Mouse (Mus musculus): ENCODE measurements around the gene Itk. TPM values are rescaled to one million over a fixed set of nuclear protein-coding genes. Genes with fewer than 3 reads are reported as not detected.

The Itk gene
- polyA plus RNA-seq, 1 experiment = 0.05 TPM

DNA sequence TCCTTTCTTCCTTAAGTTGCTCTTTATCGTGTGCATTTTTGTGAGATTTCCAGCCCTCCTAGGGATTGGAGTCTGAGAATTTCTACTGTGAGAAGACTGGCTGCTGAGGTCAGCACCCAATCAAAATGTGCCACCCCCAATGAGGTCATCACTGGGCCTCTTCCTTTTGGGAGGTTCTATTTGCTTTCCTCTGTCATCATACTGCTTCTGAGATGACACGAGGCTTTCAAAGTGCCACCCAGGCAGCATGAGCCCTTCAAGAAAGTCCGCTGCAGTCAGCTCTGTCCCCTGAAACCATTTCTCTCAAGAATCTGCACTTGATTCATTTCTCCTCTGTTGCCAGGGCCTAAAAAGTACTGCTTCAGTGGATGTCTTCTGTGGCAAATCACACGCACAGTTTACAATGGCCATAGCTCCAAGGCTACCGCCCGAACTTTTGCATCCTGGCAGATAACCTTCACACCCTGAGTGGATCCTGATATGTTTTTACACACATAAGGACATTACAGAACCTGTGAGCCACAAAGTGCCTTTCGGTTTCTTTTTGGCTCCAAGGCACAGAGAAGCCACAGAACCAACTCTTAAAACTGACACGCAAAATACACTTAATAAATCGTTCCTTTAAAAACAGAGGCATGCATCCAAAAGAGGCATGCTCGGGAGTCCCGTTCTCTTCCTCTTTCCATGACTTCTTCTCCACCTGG is 80.9 kb downstream of the Itk start:
- H3ac ChIP-seq (ENCODE audit: control insufficient read depth, insufficient read length, low read depth) = no peak overlapping the region
- H3K27me3 ChIP-seq (ENCODE audit: control insufficient read depth, insufficient read depth, insufficient read length) = no peaks in the 10 kb centered on the region
- H3K4me3 ChIP-seq (ENCODE audit: insufficient read depth, poor library complexity, severe bottlenecking) = no peak overlapping the region
- no peaks in the 10 kb centered on the region for H3K79me3 ChIP-seq (ENCODE audit: low read depth)
- H3K36me3 ChIP-seq (ENCODE audit: control insufficient read depth, insufficient read depth) = no peaks in the 10 kb centered on the region
- no peaks in the 10 kb centered on the region for H3K79me2 ChIP-seq (ENCODE audit: control insufficient read depth, insufficient read depth)
- TF ChIP-seq CEBPB (IDR thresholded peaks at IDR 0.05; ENCODE audit: low read depth) (no peak), FOSL1 (IDR thresholded peaks at IDR 0.05; ENCODE audit: insufficient read depth, low read length, poor library complexity, severe bottlenecking) (no peak), MYOG (IDR thresholded peaks at IDR 0.05; ENCODE audit: control insufficient read depth, extremely low read depth, insufficient read length) (no peak), MAX (IDR thresholded peaks at IDR 0.05) (no peak), MYOD1 (IDR thresholded peaks at IDR 0.05; ENCODE audit: control insufficient read depth, insufficient read length, low read depth) (no peak), USF1 (IDR thresholded peaks at IDR 0.05; ENCODE audit: low read depth) (no peak), CTCF (IDR thresholded peaks at IDR 0.05; ENCODE audit: control insufficient read depth, insufficient read depth, insufficient read length) (no peak)

DNA sequence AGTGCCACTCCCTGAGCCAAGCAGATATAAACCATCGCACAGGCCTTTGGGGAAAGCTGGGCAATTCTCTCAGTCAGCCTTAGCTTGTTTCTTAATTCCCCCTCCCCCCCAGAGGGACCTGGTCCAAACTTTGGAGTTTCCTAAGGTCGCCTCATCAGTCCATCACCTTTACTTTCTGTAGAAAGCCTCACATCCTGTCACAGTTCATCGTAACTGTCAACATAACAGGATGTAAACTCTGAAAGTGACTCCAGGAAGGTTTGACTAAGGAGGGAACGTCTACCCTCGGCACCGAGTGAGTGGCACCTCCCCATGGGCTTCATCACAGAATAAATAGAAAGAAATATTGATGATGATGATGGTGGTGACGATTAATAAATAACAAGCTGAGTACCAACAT is 81.5 kb downstream of the Itk start:
- TF ChIP-seq CEBPB (IDR thresholded peaks at IDR 0.05; ENCODE audit: low read depth) (no peak), MYOG (IDR thresholded peaks at IDR 0.05; ENCODE audit: control insufficient read depth, extremely low read depth, insufficient read length) (no peak), USF1 (IDR thresholded peaks at IDR 0.05; ENCODE audit: low read depth) (no peak), CTCF (IDR thresholded peaks at IDR 0.05; ENCODE audit: control insufficient read depth, insufficient read depth, insufficient read length) (no peak), MAX (IDR thresholded peaks at IDR 0.05) (no peak), MYOD1 (IDR thresholded peaks at IDR 0.05; ENCODE audit: control insufficient read depth, insufficient read length, low read depth) (no peak), FOSL1 (IDR thresholded peaks at IDR 0.05; ENCODE audit: insufficient read depth, low read length, poor library complexity, severe bottlenecking) (no peak)
- no peak overlapping the region for H3K4me3 ChIP-seq (ENCODE audit: insufficient read depth, poor library complexity, severe bottlenecking)

DNA sequence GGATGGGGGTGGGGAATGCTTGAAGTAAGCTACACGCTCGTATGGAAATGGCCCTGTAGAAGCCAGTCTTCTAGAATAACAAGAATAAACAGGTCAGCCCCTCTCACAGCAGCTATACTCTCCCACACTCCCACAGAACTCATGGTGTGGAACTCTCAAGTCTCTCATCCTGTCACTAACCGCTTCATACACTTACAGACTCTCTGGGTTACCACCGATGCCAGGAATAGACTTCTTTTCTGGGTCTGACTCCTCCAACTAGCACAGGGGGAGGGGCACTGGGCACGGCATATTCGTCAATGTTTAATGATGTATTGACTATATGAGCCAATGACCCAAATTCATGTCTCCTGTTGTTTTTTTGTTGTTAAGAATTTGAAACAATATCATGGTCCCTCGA is 82.5 kb downstream of the Itk start:
- Histone ChIP-seq H3K79me2 (ENCODE audit: control insufficient read depth, insufficient read depth) (no peaks in the 10 kb centered on the region), H3K79me3 (ENCODE audit: low read depth) (no peaks in the 10 kb centered on the region), H3K36me3 (ENCODE audit: control insufficient read depth, insufficient read depth) (no peaks in the 10 kb centered on the region), H3ac (ENCODE audit: control insufficient read depth, insufficient read length, low read depth) (no peak overlapping the region), H3K4me3 (ENCODE audit: insufficient read depth, poor library complexity, severe bottlenecking) (no peak overlapping the region), H3K27me3 (ENCODE audit: control insufficient read depth, insufficient read depth, insufficient read length) (no peaks in the 10 kb centered on the region)
- no peak for TF ChIP-seq MAX (IDR thresholded peaks at IDR 0.05)
- TF ChIP-seq CTCF (IDR thresholded peaks at IDR 0.05; ENCODE audit: control insufficient read depth, insufficient read depth, insufficient read length) = no peak
- TF ChIP-seq MYOD1 (IDR thresholded peaks at IDR 0.05; ENCODE audit: control insufficient read depth, insufficient read length, low read depth) = no peak
- no peak for TF ChIP-seq MYOG (IDR thresholded peaks at IDR 0.05; ENCODE audit: control insufficient read depth, extremely low read depth, insufficient read length)

More for the DNA sequence above, 81.5 kb downstream of the Itk start:
- Histone ChIP-seq H3K27me3 (ENCODE audit: control insufficient read depth, insufficient read depth, insufficient read length) (no peaks in the 10 kb centered on the region), H3K36me3 (ENCODE audit: control insufficient read depth, insufficient read depth) (no peaks in the 10 kb centered on the region), H3K79me2 (ENCODE audit: control insufficient read depth, insufficient read depth) (no peaks in the 10 kb centered on the region), H3ac (ENCODE audit: control insufficient read depth, insufficient read length, low read depth) (no peak overlapping the region), H3K79me3 (ENCODE audit: low read depth) (no peaks in the 10 kb centered on the region)

DNA sequence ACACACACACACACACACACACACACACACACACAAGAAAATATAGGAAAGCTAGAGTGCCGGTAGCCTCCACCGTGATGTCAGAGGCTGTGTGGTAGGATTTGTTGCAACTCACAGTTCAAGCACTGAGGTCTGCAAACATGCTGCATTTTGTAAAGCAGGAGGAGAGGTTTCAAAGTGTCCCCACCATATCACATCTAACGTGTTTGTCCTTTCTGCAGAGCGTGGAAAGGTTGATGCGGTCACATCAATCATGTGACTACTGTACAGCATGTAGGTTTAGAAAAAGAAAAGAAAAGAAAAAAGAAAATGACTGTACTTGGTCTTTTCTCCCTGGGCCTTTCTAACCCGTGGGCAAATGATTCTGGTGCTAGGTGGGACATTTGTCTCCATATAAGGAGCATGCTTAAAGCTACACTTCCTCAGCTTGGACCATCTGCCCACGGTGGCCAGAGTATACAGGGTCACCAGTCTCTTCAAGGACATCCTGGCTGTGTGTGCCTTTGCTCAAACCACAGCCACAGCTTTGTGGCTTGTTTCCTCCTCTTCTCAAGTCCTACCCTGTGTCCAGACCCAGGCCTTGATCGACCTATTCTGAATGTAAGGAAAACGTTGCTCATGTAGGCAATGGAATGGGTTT is 83.3 kb downstream of the Itk start:
- Histone ChIP-seq H3ac (ENCODE audit: control insufficient read depth, insufficient read length, low read depth) (no peak overlapping the region), H3K36me3 (ENCODE audit: control insufficient read depth, insufficient read depth) (no peaks in the 10 kb centered on the region), H3K79me2 (ENCODE audit: control insufficient read depth, insufficient read depth) (no peaks in the 10 kb centered on the region), H3K79me3 (ENCODE audit: low read depth) (no peaks in the 10 kb centered on the region), H3K4me3 (ENCODE audit: insufficient read depth, poor library complexity, severe bottlenecking) (no peak overlapping the region), H3K27me3 (ENCODE audit: control insufficient read depth, insufficient read depth, insufficient read length) (no peaks in the 10 kb centered on the region)
- TF ChIP-seq MAX (IDR thresholded peaks at IDR 0.05) = no peak
- no peak for TF ChIP-seq MYOG (IDR thresholded peaks at IDR 0.05; ENCODE audit: control insufficient read depth, extremely low read depth, insufficient read length)
- no peak for TF ChIP-seq CTCF (IDR thresholded peaks at IDR 0.05; ENCODE audit: control insufficient read depth, insufficient read depth, insufficient read length)
- no peak for TF ChIP-seq USF1 (IDR thresholded peaks at IDR 0.05; ENCODE audit: low read depth)
- no peak for TF ChIP-seq FOSL1 (IDR thresholded peaks at IDR 0.05; ENCODE audit: insufficient read depth, low read length, poor library complexity, severe bottlenecking)
- TF ChIP-seq CEBPB (IDR thresholded peaks at IDR 0.05; ENCODE audit: low read depth) = no peak
- TF ChIP-seq MYOD1 (IDR thresholded peaks at IDR 0.05; ENCODE audit: control insufficient read depth, insufficient read length, low read depth) = no peak

DNA sequence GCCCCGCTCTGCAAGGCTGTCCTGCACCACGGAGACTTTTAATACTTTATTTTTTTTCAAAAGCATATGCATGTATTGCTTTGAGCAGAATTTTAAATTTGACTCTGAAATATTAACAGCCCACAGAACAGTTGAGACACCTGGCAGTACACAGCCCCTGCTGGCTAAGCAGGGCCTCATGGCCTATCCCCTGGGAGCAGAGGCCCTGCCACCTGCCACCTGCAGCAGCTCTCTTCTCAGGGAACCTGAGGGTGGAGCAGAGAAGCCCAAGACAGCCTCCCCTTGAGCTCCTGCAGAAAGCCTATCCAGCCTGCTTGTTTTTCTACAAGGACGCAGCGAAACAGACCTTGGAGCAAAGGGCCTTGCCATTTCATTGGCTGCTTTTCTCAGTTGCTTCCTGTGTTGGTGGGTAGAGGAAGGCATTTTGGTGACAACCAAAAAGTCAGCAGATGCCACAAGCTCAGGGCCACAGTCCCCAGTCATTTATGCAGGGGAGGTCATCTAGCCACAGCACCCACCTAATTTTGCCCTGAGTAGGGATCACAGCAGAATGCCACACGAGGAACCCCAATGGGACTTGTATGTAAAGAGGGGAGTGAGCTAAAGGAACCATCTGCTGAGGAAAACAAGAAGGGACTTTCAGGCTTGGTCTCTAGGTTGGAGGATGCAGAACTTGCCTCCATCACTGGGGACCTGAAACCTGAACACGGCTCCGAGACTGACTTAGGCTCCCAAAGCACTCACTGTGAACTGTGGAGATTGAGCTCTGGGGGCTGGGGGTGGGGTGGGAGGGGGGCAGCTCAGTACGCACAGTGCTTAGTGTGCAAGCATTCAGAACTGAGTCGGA is 84.2 kb downstream of the Itk start:
- TF ChIP-seq CEBPB (IDR thresholded peaks at IDR 0.05; ENCODE audit: low read depth) (no peak), CTCF (IDR thresholded peaks at IDR 0.05; ENCODE audit: control insufficient read depth, insufficient read depth, insufficient read length) (no peak), MYOG (IDR thresholded peaks at IDR 0.05; ENCODE audit: control insufficient read depth, extremely low read depth, insufficient read length) (no peak), MAX (IDR thresholded peaks at IDR 0.05) (no peak), FOSL1 (IDR thresholded peaks at IDR 0.05; ENCODE audit: insufficient read depth, low read length, poor library complexity, severe bottlenecking) (no peak), MYOD1 (IDR thresholded peaks at IDR 0.05; ENCODE audit: control insufficient read depth, insufficient read length, low read depth) (no peak), USF1 (IDR thresholded peaks at IDR 0.05; ENCODE audit: low read depth) (no peak)
- Histone ChIP-seq H3K79me3 (ENCODE audit: low read depth) (no peaks in the 10 kb centered on the region), H3K4me3 (ENCODE audit: insufficient read depth, poor library complexity, severe bottlenecking) (no peak overlapping the region), H3K36me3 (ENCODE audit: control insufficient read depth, insufficient read depth) (no peaks in the 10 kb centered on the region), H3K27me3 (ENCODE audit: control insufficient read depth, insufficient read depth, insufficient read length) (no peaks in the 10 kb centered on the region), H3ac (ENCODE audit: control insufficient read depth, insufficient read length, low read depth) (no peak overlapping the region), H3K79me2 (ENCODE audit: control insufficient read depth, insufficient read depth) (no peaks in the 10 kb centered on the region)
